Mouse (Mus musculus): ENCODE measurements around the gene Srd5a1. TPM values are rescaled to one million over a fixed set of nuclear protein-coding genes. Genes with fewer than 3 reads are reported as not detected.

The Srd5a1 gene
- 4.7 TPM for polyA plus RNA-seq (2012; fragmentation: generic; extraction: Trizol)
- long read RNA-seq, experiment 1, partial matches to known transcripts = 0 of 5 reads
- long read RNA-seq, experiment 1, other reads (novel, unspliced or antisense) = 1 of 5 reads
- long read RNA-seq, experiment 2, transcript Srd5a1-202 (5 exons, 2,644 nt) = major isoform, 18 of 18 reads
- long read RNA-seq, experiment 2, partial matches to known transcripts = 0 of 18 reads
- long read RNA-seq, experiment 2, other reads (novel, unspliced or antisense) = 0 of 18 reads

- H3K4me3 ChIP-seq (ENCODE audit: insufficient read depth, poor library complexity, severe bottlenecking) = peak within 1 kb of the TSS; percentile 98
- H3K79me2 ChIP-seq (ENCODE audit: control insufficient read depth, insufficient read depth) = peaks cover 47% of the 10 kb centered on the region
- peak; percentile 100 for TF ChIP-seq MAX (IDR thresholded peaks at IDR 0.05)
- no peak for TF ChIP-seq CTCF (IDR thresholded peaks at IDR 0.05; ENCODE audit: control insufficient read depth, insufficient read depth, insufficient read length)
- H3ac ChIP-seq (ENCODE audit: control insufficient read depth, insufficient read length, low read depth) = peak within 1 kb of the TSS; percentile 80
- no peaks in the 10 kb centered on the region for H3K27me3 ChIP-seq (ENCODE audit: control insufficient read depth, insufficient read depth, insufficient read length)
- peaks cover 37% of the 10 kb centered on the region for H3K36me3 ChIP-seq (ENCODE audit: control insufficient read depth, insufficient read depth)
- H3K79me3 ChIP-seq (ENCODE audit: low read depth) = peaks cover 26% of the 10 kb centered on the region
These were observed at the start of gene Srd5a1 for GRCm38 (mm10) chr13:69611398-69612174. TSS of gene Srd5a1 (minus strand) at chr13:69611442.

- Histone ChIP-seq H3K27me3 (ENCODE audit: control insufficient read depth, insufficient read depth, insufficient read length) (no peaks in the 10 kb centered on the region), H3K79me2 (ENCODE audit: control insufficient read depth, insufficient read depth) (no peaks in the 10 kb centered on the region), H3ac (ENCODE audit: control insufficient read depth, insufficient read length, low read depth) (no peak overlapping the region), H3K36me3 (ENCODE audit: control insufficient read depth, insufficient read depth) (no peaks in the 10 kb centered on the region), H3K79me3 (ENCODE audit: low read depth) (no peaks in the 10 kb centered on the region), H3K4me3 (ENCODE audit: insufficient read depth, poor library complexity, severe bottlenecking) (no peak overlapping the region)
- TF ChIP-seq CTCF (IDR thresholded peaks at IDR 0.05; ENCODE audit: control insufficient read depth, insufficient read depth, insufficient read length) (no peak), MAX (IDR thresholded peaks at IDR 0.05) (no peak), MYOD1 (IDR thresholded peaks at IDR 0.05; ENCODE audit: control insufficient read depth, insufficient read length, low read depth) (no peak), FOSL1 (IDR thresholded peaks at IDR 0.05; ENCODE audit: insufficient read depth, low read length, poor library complexity, severe bottlenecking) (no peak), MYOG (IDR thresholded peaks at IDR 0.05; ENCODE audit: control insufficient read depth, extremely low read depth, insufficient read length) (no peak), USF1 (IDR thresholded peaks at IDR 0.05; ENCODE audit: low read depth) (no peak), CEBPB (IDR thresholded peaks at IDR 0.05; ENCODE audit: low read depth) (no peak)
These were observed 43.3 kb upstream of the Srd5a1 start for GRCm38 (mm10) chr13:69654508-69654907.

DNA sequence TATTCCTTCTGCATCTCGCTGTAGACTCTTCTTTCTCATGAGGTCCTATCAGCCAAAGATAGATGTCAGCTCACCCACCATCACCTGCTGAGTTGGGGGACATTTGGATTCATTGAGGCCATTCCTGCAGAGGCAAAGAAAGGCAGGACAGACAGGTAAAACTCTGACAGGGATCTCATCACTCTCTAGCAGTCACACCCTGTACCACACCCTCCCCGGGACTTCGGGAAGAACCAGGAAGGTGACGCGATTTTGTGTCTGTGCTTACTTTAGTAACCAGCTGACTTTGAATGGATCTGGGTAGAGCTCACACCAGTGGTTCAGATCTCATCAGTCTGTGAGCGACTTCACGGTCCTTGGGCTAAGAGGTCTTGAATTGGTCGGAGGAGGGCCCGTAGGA, 35.2 kb upstream of the Srd5a1 start:
- no peak for TF ChIP-seq MYOD1 (IDR thresholded peaks at IDR 0.05; ENCODE audit: control insufficient read depth, insufficient read length, low read depth)
- no peak for TF ChIP-seq MAX (IDR thresholded peaks at IDR 0.05)
- no peak for TF ChIP-seq CTCF (IDR thresholded peaks at IDR 0.05; ENCODE audit: control insufficient read depth, insufficient read depth, insufficient read length)
- no peak for TF ChIP-seq FOSL1 (IDR thresholded peaks at IDR 0.05; ENCODE audit: insufficient read depth, low read length, poor library complexity, severe bottlenecking)
- TF ChIP-seq CEBPB (IDR thresholded peaks at IDR 0.05; ENCODE audit: low read depth) = no peak
- TF ChIP-seq MYOG (IDR thresholded peaks at IDR 0.05; ENCODE audit: control insufficient read depth, extremely low read depth, insufficient read length) = no peak
- TF ChIP-seq USF1 (IDR thresholded peaks at IDR 0.05; ENCODE audit: low read depth) = no peak
- no peaks in the 10 kb centered on the region for H3K36me3 ChIP-seq (ENCODE audit: control insufficient read depth, insufficient read depth)
- no peaks in the 10 kb centered on the region for H3K79me3 ChIP-seq (ENCODE audit: low read depth)
- H3K79me2 ChIP-seq (ENCODE audit: control insufficient read depth, insufficient read depth) = no peaks in the 10 kb centered on the region
- H3K4me3 ChIP-seq (ENCODE audit: insufficient read depth, poor library complexity, severe bottlenecking) = no peak overlapping the region
- no peak overlapping the region for H3ac ChIP-seq (ENCODE audit: control insufficient read depth, insufficient read length, low read depth)
- H3K27me3 ChIP-seq (ENCODE audit: control insufficient read depth, insufficient read depth, insufficient read length) = no peaks in the 10 kb centered on the region

GRCm38 (mm10) chr13:69645694-69646423, 34.6 kb upstream of the Srd5a1 start:
- H3ac ChIP-seq (ENCODE audit: control insufficient read depth, insufficient read length, low read depth) = no peak overlapping the region
- TF ChIP-seq CEBPB (IDR thresholded peaks at IDR 0.05; ENCODE audit: low read depth) = no peak
- no peak for TF ChIP-seq FOSL1 (IDR thresholded peaks at IDR 0.05; ENCODE audit: insufficient read depth, low read length, poor library complexity, severe bottlenecking)
- TF ChIP-seq USF1 (IDR thresholded peaks at IDR 0.05; ENCODE audit: low read depth) = no peak
- no peak for TF ChIP-seq MYOG (IDR thresholded peaks at IDR 0.05; ENCODE audit: control insufficient read depth, extremely low read depth, insufficient read length)
- no peak for TF ChIP-seq CTCF (IDR thresholded peaks at IDR 0.05; ENCODE audit: control insufficient read depth, insufficient read depth, insufficient read length)
- no peaks in the 10 kb centered on the region for H3K27me3 ChIP-seq (ENCODE audit: control insufficient read depth, insufficient read depth, insufficient read length)
- H3K79me3 ChIP-seq (ENCODE audit: low read depth) = no peaks in the 10 kb centered on the region
- no peak overlapping the region for H3K4me3 ChIP-seq (ENCODE audit: insufficient read depth, poor library complexity, severe bottlenecking)
- no peaks in the 10 kb centered on the region for H3K79me2 ChIP-seq (ENCODE audit: control insufficient read depth, insufficient read depth)
- no peaks in the 10 kb centered on the region for H3K36me3 ChIP-seq (ENCODE audit: control insufficient read depth, insufficient read depth)

- no peaks in the 10 kb centered on the region for H3K79me3 ChIP-seq (ENCODE audit: low read depth)
- H3K79me2 ChIP-seq (ENCODE audit: control insufficient read depth, insufficient read depth) = no peaks in the 10 kb centered on the region
- no peaks in the 10 kb centered on the region for H3K27me3 ChIP-seq (ENCODE audit: control insufficient read depth, insufficient read depth, insufficient read length)
- H3K4me3 ChIP-seq (ENCODE audit: insufficient read depth, poor library complexity, severe bottlenecking) = no peak overlapping the region
- H3K36me3 ChIP-seq (ENCODE audit: control insufficient read depth, insufficient read depth) = peaks cover 11% of the 10 kb centered on the region
- TF ChIP-seq CTCF (IDR thresholded peaks at IDR 0.05; ENCODE audit: control insufficient read depth, insufficient read depth, insufficient read length) (no peak), FOSL1 (IDR thresholded peaks at IDR 0.05; ENCODE audit: insufficient read depth, low read length, poor library complexity, severe bottlenecking) (no peak), MYOD1 (IDR thresholded peaks at IDR 0.05; ENCODE audit: control insufficient read depth, insufficient read length, low read depth) (no peak), CEBPB (IDR thresholded peaks at IDR 0.05; ENCODE audit: low read depth) (no peak), MYOG (IDR thresholded peaks at IDR 0.05; ENCODE audit: control insufficient read depth, extremely low read depth, insufficient read length) (no peak), USF1 (IDR thresholded peaks at IDR 0.05; ENCODE audit: low read depth) (no peak), MAX (IDR thresholded peaks at IDR 0.05) (no peak)
- H3ac ChIP-seq (ENCODE audit: control insufficient read depth, insufficient read length, low read depth) = no peak overlapping the region
These were observed 33.4 kb upstream of the Srd5a1 start for GRCm38 (mm10) chr13:69644427-69645166.
